Mouse (Mus musculus) midbrain, embryonic 11.5 days (tissue): Measurements from ENCODE around the gene Tsnax. TPM values are rescaled to one million over a fixed set of nuclear protein-coding genes. Genes with fewer than 3 reads are reported as not detected.

Source experiments
- ATAC-seq: fragments of 200-750 bp; cut with Nextera tagmentation; 2 replicates; pipeline ENCODE4 v1.8.0; 2017; ENCODE audit warnings: moderate TSS enrichment, moderate library complexity; ENCODE audit not compliant: low FRiP score
- DNase-seq: peaks from one replicate; pipeline ENCODE4 v3.0.0; 2015; ENCODE audit warnings: low spot score; ENCODE audit errors: missing footprints
- H3K27ac ChIP-seq: fragments of 300-500 bp; sonication (generic); 2 replicates; pipeline ENCODE4 v1.5.1; 2014; ENCODE audit warnings: low read depth, low read length
- H3K27me3 ChIP-seq: fragments of 300-500 bp; sonication (generic); 2 replicates; pipeline ENCODE4 v1.6.1; 2014; ENCODE audit warnings: mild to moderate bottlenecking, low read length, moderate library complexity, mixed read lengths; ENCODE audit not compliant: control insufficient read depth, insufficient read depth
- H3K36me3 ChIP-seq: fragments of 300-500 bp; sonication (generic); 2 replicates; pipeline ENCODE4 v1.6.1; 2014; ENCODE audit warnings: mild to moderate bottlenecking, low read length, moderate library complexity, mixed read lengths; ENCODE audit not compliant: control insufficient read depth, insufficient read depth
- H3K4me1 ChIP-seq: fragments of 300-500 bp; sonication (generic); 2 replicates; pipeline ENCODE4 v1.6.1; 2014; ENCODE audit warnings: low read length; ENCODE audit not compliant: control insufficient read depth, insufficient read depth
- H3K4me2 ChIP-seq: fragments of 300-500 bp; sonication (generic); 2 replicates; pipeline ENCODE4 v1.6.1; 2014; ENCODE audit warnings: mild to moderate bottlenecking, moderate library complexity
- H3K4me3 ChIP-seq: fragments of 300-500 bp; sonication (generic); 2 replicates; pipeline ENCODE4 v1.5.1; 2014; ENCODE audit warnings: low read depth, low read length
- H3K9ac ChIP-seq: fragments of 300-500 bp; sonication (generic); 2 replicates; pipeline ENCODE4 v1.6.1; 2014; ENCODE audit warnings: low read length
- H3K9me3 ChIP-seq: fragments of 300-500 bp; sonication (generic); 2 replicates; pipeline ENCODE4 v1.6.1; 2016; ENCODE audit warnings: low read length; ENCODE audit not compliant: control insufficient read depth
- WGBS: fragments of 180-500 bp; shearing (Covaris S2); extraction: QIAGEN DNeasy Blood & Tissue Kit; methylation state at CpG from one replicate; pipeline ENCODE4 v1.1.7; 2014; 5-methylcytosine and 5-hydroxymethylcytosine counted together
- polyA plus RNA-seq: library from polyadenylated mRNA; unstranded; fragments of >200 nt; fragmentation: Nextera tagmentation; extraction: Ambion mirVana; gene quantifications from 2 replicates; pipeline ENCODE4 v1.2.1, GENCODE M21; 2014

Tsnax gene
- polyA plus RNA-seq, 1 experiment from 2014 or later, result 155 TPM

DNA sequence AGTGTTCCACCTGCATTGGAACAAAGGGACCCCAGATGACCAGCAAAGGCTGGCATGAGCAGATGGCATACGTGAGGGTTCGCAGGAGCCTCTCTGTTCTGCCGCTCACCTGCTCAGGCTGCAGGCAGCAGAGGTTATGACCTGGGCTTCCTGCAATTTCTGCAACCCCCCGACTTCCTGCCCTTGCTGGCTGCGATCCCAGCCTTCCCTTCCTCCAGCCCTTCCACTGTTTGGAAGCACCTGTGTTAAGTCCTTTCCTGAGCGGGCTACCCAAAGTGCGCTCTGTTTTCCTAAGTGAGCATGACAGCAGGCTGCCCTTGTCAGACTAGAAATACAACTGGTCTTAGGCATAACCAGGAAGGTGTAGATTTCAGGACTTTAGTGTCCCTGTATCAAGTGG, 24.3 kb downstream of the Tsnax start:
- H3K36me3 ChIP-seq, result peaks cover 3% of the 10 kb centered on the region; the same call in 1 of the 2 replicates
- DNase-seq, result no peak

DNA sequence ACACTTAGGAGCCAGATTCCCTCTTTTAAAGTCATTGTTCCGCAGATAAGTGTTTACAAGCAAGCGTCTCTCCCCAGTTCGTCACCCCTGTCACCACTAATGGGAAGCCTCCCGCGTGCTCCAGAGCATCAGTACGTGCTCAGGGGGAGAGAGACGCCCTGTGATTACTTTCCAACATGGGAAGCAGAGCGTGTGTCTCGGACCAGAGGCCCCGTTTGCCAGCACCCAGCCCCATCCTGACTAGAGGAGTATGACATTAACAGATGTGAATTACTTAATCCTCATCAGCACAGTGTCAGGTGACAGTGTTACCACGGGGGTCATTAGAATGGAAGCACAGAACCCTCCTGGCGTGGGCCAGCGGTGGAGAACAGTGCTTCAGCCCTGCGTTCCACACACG, 25.9 kb downstream of the Tsnax start:
- H3K27ac ChIP-seq, result no peak overlapping the region
- peaks cover 3% of the 10 kb centered on the region; the same call in 1 of the 2 replicates for H3K36me3 ChIP-seq
- ATAC-seq (no peak), DNase-seq (no peak)
- 93% methylated on average over 15 of the region's 15 CpGs for whole genome bisulfite sequencing
- no peak overlapping the region for H3K4me2 ChIP-seq
- no peaks in the 10 kb centered on the region for H3K4me1 ChIP-seq
- H3K4me3 ChIP-seq, result no peak overlapping the region
- no peak overlapping the region for H3K9ac ChIP-seq
- H3K9me3 ChIP-seq, result no peaks in the 10 kb centered on the region
- H3K27me3 ChIP-seq, result no peaks in the 10 kb centered on the region

More for the DNA sequence above, 24.3 kb downstream of the Tsnax start:
- H3K4me3 ChIP-seq, result no peak overlapping the region
- H3K27ac ChIP-seq, result no peak overlapping the region
- 94% methylated on average over 7 of the region's 7 CpGs for WGBS
- H3K9me3 ChIP-seq, result no peaks in the 10 kb centered on the region
- no peak overlapping the region for H3K9ac ChIP-seq
- H3K4me1 ChIP-seq, result no peaks in the 10 kb centered on the region
- no peak overlapping the region for H3K4me2 ChIP-seq
- no peaks in the 10 kb centered on the region for H3K27me3 ChIP-seq
- ATAC-seq, result no peak

- Histone ChIP-seq H3K4me1 (no peaks in the 10 kb centered on the region), H3K4me3 (no peak overlapping the region), H3K9me3 (no peaks in the 10 kb centered on the region), H3K27ac (no peak overlapping the region), H3K27me3 (no peaks in the 10 kb centered on the region), H3K4me2 (no peak overlapping the region), H3K9ac (no peak overlapping the region), H3K36me3 (peaks cover 3% of the 10 kb centered on the region; the same call in 1 of the 2 replicates)
- DNase-seq, result no peak
- ATAC-seq, result no peak
- WGBS, result 76% methylated on average over 15 of the region's 15 CpGs
Observed at GRCm38 (mm10) chr8:125040587-125041375, 28.0 kb downstream of the Tsnax start.

GRCm38 (mm10) chr8:125041496-125041895, 28.7 kb downstream of the Tsnax start:
- no peaks in the 10 kb centered on the region for H3K4me1 ChIP-seq
- 77% methylated on average over 2 of the region's 2 CpGs for whole genome bisulfite sequencing
- ATAC-seq (no peak), DNase-seq (no peak)
- peaks cover 3% of the 10 kb centered on the region; the same call in 1 of the 2 replicates for H3K36me3 ChIP-seq
- no peak overlapping the region for H3K27ac ChIP-seq
- no peaks in the 10 kb centered on the region for H3K27me3 ChIP-seq
- no peak overlapping the region for H3K4me3 ChIP-seq
- H3K4me2 ChIP-seq, result no peak overlapping the region
- no peak overlapping the region for H3K9ac ChIP-seq
- no peaks in the 10 kb centered on the region for H3K9me3 ChIP-seq

DNA sequence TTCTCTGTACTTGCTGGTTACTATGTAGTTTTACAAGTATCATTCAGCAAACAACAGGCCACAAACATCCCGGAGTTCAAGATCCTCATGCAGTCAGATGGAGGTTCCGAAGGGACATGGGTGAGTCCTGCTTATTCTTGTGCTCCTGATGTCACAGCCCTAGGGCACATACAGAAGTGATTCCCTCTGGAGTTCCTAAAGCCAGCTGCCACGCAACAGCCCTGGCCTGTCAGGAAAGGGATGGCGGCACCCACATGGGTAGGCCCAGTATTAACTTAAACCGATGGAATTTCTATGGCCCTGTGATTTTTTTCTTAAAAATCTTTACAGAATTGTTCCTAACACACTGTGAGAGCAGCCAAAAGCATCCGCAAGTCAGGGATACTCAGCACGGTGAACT, 30.6 kb downstream of the Tsnax start:
- WGBS, result 76% methylated on average over 7 of the region's 7 CpGs
- no peak overlapping the region for H3K4me2 ChIP-seq
- ATAC-seq (no peak), DNase-seq (no peak)
- H3K27me3 ChIP-seq, result no peaks in the 10 kb centered on the region
- no peak overlapping the region for H3K4me3 ChIP-seq
- H3K27ac ChIP-seq, result no peak overlapping the region
- no peak overlapping the region for H3K9ac ChIP-seq
- no peaks in the 10 kb centered on the region for H3K4me1 ChIP-seq
- H3K36me3 ChIP-seq, result peaks cover 3% of the 10 kb centered on the region; the same call in 1 of the 2 replicates
- H3K9me3 ChIP-seq, result no peaks in the 10 kb centered on the region

- Histone ChIP-seq H3K36me3 (peaks cover 3% of the 10 kb centered on the region; the same call in 1 of the 2 replicates), H3K27ac (no peak overlapping the region), H3K9ac (no peak overlapping the region), H3K27me3 (no peaks in the 10 kb centered on the region), H3K4me3 (no peak overlapping the region), H3K4me2 (no peak overlapping the region), H3K9me3 (no peaks in the 10 kb centered on the region), H3K4me1 (no peaks in the 10 kb centered on the region)
- DNase-seq (no peak), ATAC-seq (no peak)
- WGBS, result 59% methylated on average over 9 of the region's 9 CpGs
Observed at GRCm38 (mm10) chr8:125043935-125044334, 31.1 kb downstream of the Tsnax start.

- H3K27ac ChIP-seq, result no peak overlapping the region
- no peak overlapping the region for H3K9ac ChIP-seq
- no peaks in the 10 kb centered on the region for H3K9me3 ChIP-seq
- DNase-seq, result no peak
- no peaks in the 10 kb centered on the region for H3K27me3 ChIP-seq
- H3K36me3 ChIP-seq, result no peaks in the 10 kb centered on the region
- no peak for ATAC-seq
- H3K4me3 ChIP-seq, result no peak overlapping the region
- no peaks in the 10 kb centered on the region for H3K4me1 ChIP-seq
- H3K4me2 ChIP-seq, result no peak overlapping the region
- 88% methylated on average over 1 of the region's 1 CpGs for WGBS
Observed at GRCm38 (mm10) chr8:125045760-125046159, 33.0 kb downstream of the Tsnax start.

DNA sequence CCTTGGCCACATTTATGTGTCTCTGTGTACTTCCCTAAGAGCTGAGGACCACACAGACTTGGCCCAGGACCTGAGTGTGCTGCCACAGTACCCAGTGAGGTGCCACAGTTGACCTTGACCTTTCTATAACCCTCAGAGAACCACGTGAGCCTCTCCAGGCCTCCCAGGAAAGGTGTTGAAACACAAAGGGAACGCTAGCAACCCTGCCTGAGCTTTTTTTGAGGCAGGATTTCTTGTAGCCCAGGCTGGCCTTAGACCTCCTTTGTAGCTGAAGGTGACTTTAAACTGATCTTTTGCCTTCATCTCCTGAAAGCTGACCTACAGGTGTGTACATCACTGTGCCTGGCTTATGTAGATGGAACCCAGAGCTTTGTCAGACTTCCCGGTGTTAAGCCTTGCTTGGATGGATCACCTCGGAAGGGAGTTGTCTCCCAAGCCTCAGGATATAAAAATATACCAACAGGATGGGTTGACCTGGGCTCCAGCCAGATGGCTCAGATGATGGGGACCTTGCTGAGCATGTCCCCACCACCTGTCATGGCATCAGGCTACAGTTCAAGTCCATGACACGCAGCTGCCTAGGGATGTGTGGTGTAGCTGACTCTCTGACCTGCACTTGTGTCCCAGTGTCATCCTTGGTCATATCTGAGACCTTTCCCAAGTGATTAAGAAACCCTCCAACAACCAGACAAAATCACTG, 36.4 kb downstream of the Tsnax start:
- Histone ChIP-seq H3K9me3 (peaks cover 3% of the 10 kb centered on the region; the same call in 1 of the 2 replicates), H3K4me1 (peaks cover 2% of the 10 kb centered on the region; the same call in 1 of the 2 replicates), H3K27ac (no peak overlapping the region), H3K4me3 (no peak overlapping the region), H3K4me2 (no peak overlapping the region), H3K9ac (no peak overlapping the region), H3K36me3 (no peaks in the 10 kb centered on the region), H3K27me3 (peaks cover 16% of the 10 kb centered on the region)
- DNase-seq (no peak), ATAC-seq (no peak)
- 69% methylated on average over 5 of the region's 5 CpGs for WGBS

- Histone ChIP-seq H3K27me3 (peaks cover 22% of the 10 kb centered on the region), H3K4me3 (no peak overlapping the region), H3K27ac (no peak overlapping the region), H3K4me1 (peaks cover 5% of the 10 kb centered on the region), H3K9me3 (peaks cover 3% of the 10 kb centered on the region; the same call in 1 of the 2 replicates), H3K9ac (no peak overlapping the region), H3K36me3 (no peaks in the 10 kb centered on the region), H3K4me2 (no peak overlapping the region)
- ATAC-seq (no peak), DNase-seq (no peak)
- 86% methylated on average over 6 of the region's 6 CpGs for WGBS
Observed at GRCm38 (mm10) chr8:125049826-125050225, 37.0 kb downstream of the Tsnax start.
